In genomic region chr7:141338576-141339131, GRCm38 (mm10) we compare ENCODE assay signal across 8 mouse cellular contexts. TPM values are rescaled to one million over a fixed set of nuclear protein-coding genes. Genes with fewer than 3 reads are reported as not detected.
A peak's percentile ranks its signal among the peaks of the same experiment; 100 is the strongest.
DNase-seq lines count a peak whose midpoint lies in the region; ATAC-seq and TF ChIP-seq lines count a peak whose summit lies in the region.

TSS of gene Eps8l2 (plus strand) at chr7:141338880.

- H3K9me3 ChIP-seq in ES-E14 (ENCODE audit: control insufficient read depth, insufficient read depth, low read depth, low read length): no peaks in the 10 kb centered on the region
- no peaks in the 10 kb centered on the region for H3K9me3 ChIP-seq in heart, postnatal 0 days (replicated peaks; ENCODE audit: control insufficient read depth, low read length)

- TF ChIP-seq EP300 in heart, postnatal 0 days (IDR thresholded peaks at IDR 0.05; ENCODE audit: low read depth): no peak

- peaks cover 11 to 17% of the 10 kb centered on the region in 2 experiments; a peak in 3 of 4 replicates for H3K4me1 ChIP-seq in ES-E14 (ENCODE audit: control insufficient read depth in 2 of 2, insufficient read depth in 2 of 2, low read length in 2 of 2, poor library complexity in 1 of 2)
- no peaks in the 10 kb centered on the region for H3K4me1 ChIP-seq in heart, postnatal 0 days (ENCODE audit: control insufficient read depth, insufficient read depth)

- H3K4me3 ChIP-seq in ES-E14 (ENCODE audit: insufficient read depth in 1 of 2, low read depth in 1 of 2, low read length in 2 of 2, poor library complexity in 1 of 2, severe bottlenecking in 1 of 2): peak within 1 kb of the TSS; percentile 72
- peak within 1 kb of the TSS; percentile 4; the same call in 1 of the 2 replicates for H3K4me3 ChIP-seq in heart, postnatal 0 days (ENCODE audit: low read depth, low read length)

- H3K4me2 ChIP-seq in heart, postnatal 0 days (ENCODE audit: low read depth, low read length): peak within 1 kb of the TSS; percentile 29

- H3K9ac ChIP-seq in ES-E14 (ENCODE audit: insufficient read depth, low read depth, low read length, poor library complexity, severe bottlenecking): peak within 1 kb of the TSS; percentile 45; the same call in 1 of the 2 replicates
- H3K9ac ChIP-seq in heart, postnatal 0 days (replicated peaks; ENCODE audit: low read depth, low read length): no peak within 1 kb of the TSS

- 5% methylated on average over 22 of the region's 23 CpGs for WGBS in heart, postnatal 0 days

- in situ Hi-C loops in ES-E14 (cut with MboI; ENCODE audit: low sequenced_read_pairs in 2 of 2, unreplicated experiment in 2 of 2): no loop called here

- 0 out of 2 replicates have a peak within 1 kb of the TSS, but pooled peaks have one; percentile 6 for H3K27ac ChIP-seq in ES-E14 (ENCODE audit: insufficient read depth, low read depth, low read length, poor library complexity, severe bottlenecking)
- H3K27ac ChIP-seq in heart, postnatal 0 days (ENCODE audit: low read depth): no peak within 1 kb of the TSS

- no peaks in the 10 kb centered on the region for H3K27me3 ChIP-seq in heart, postnatal 0 days (ENCODE audit: control insufficient read depth, insufficient read depth, low read length)

- H3K36me3 ChIP-seq in ES-E14 (ENCODE audit: control insufficient read depth, insufficient read depth, low read length, poor library complexity, severe bottlenecking): no peaks in the 10 kb centered on the region
- H3K36me3 ChIP-seq in heart, postnatal 0 days (replicated peaks; ENCODE audit: control insufficient read depth, insufficient read depth, low read length): 0 out of 2 replicates have a peak, but pooled peaks cover 12% of the 10 kb centered on the region

- no peak for TF ChIP-seq CTCF in heart, postnatal 0 days (IDR thresholded peaks at IDR 0.05; ENCODE audit: low read depth)

- no peak for DNase-seq in ES-E14 (ENCODE audit: low read depth, low spot score)
- DNase-seq in c-Kit-positive CD71-positive TER-119-negative erythroid progenitor cells, embryonic 14.5 days (ENCODE audit: low read depth): peak; percentile 28
- no peak for DNase-seq in heart, postnatal 0 days (ENCODE audit: low spot score)
- peak; percentile 90 to 91 for DNase-seq in kidney, postnatal 36 days
- DNase-seq in testis, postnatal 14 days (ENCODE audit: low spot score): peak; percentile 47
- no peak for DNase-seq in cerebellum, postnatal 4 days (ENCODE audit: low spot score in 2 of 2)
- DNase-seq in layer of hippocampus, adult 9-11 months: no peak

- ATAC-seq in heart, postnatal 0 days (ENCODE audit: insufficient read depth, low read depth): peak; percentile 40
- peak; percentile 93 for ATAC-seq in megakaryocyte, adult 5-6 weeks (ENCODE audit: poor library complexity, severe bottlenecking)

TF ChIP-seq in ES-E14, 5 proteins besides CTCF, POLR2A, EP300 and RAD21:
- no peak for TF ChIP-seq HCFC1 (IDR thresholded peaks at IDR 0.05; ENCODE audit: borderline replicate concordance, insufficient read depth, low read length)
- TF ChIP-seq ZNF384 (IDR thresholded peaks at IDR 0.05; ENCODE audit: low read depth, low read length): no peak
- no peak for TF ChIP-seq CHD2 (IDR thresholded peaks at IDR 0.05; ENCODE audit: low read depth, low read length)
- TF ChIP-seq ZC3H11A (IDR thresholded peaks at IDR 0.05; ENCODE audit: borderline replicate concordance, low read depth, low read length): no peak
- no peak for TF ChIP-seq MAFK (IDR thresholded peaks at IDR 0.05; ENCODE audit: insufficient read depth, low read depth, low read length)

RNA-seq across cellular contexts. Expression of gene Eps8l2, which starts in this region (rescaled TPM):
- 9.7 and 10.4 TPM in 2 replicates for total RNA-seq in ES-E14 (2012; rRNA removed)
- 2.7 and 8.9 TPM in 2 replicates for total RNA-seq in heart, postnatal 0 days (2014; rRNA removed; ENCODE audit: low replicate concordance)
- polyA plus RNA-seq in heart, postnatal 0 days (2015; fragmentation: Nextera tagmentation; extraction: Ambion mirVana): 0.67 and 0.69 TPM in 2 replicates
- not detected in 2 replicates for total RNA-seq in megakaryocyte, adult 5-6 weeks (2015)
- not detected in 2 replicates for total RNA-seq in megakaryocyte, adult 5-6 weeks (2017)

Comparison
In these comparisons a context has a peak if more than half of its experiments do, and no peak if none do; other contexts are left out.
1. Peak in ATAC-seq in megakaryocyte, adult 5-6 weeks; RNA of the gene not detected or under 1 TPM.
2. DNase-seq: peak in c-Kit-positive CD71-positive TER-119-negative erythroid progenitor cells, embryonic 14.5 days (single experiment), kidney, postnatal 36 days (2 of 2) and testis, postnatal 14 days (single experiment); none in ES-E14 (single experiment), heart, postnatal 0 days (single experiment), cerebellum, postnatal 4 days (0 of 2) and layer of hippocampus, adult 9-11 months (single experiment).